Mouse (Mus musculus) Muller cell, postnatal 12 days (primary cell): ENCODE results near the gene Abca2.
"Not testable (repeated sequence)": the region's sequence is repeated elsewhere in the genome, so short reads cannot be mapped to it uniquely, and the experiment has no call there.

Experiments used
- DNase-seq: peaks from one replicate; pipeline ENCODE4 v3.0.0-alpha.2; 2015; ENCODE audit errors: inconsistent ontology term

Abca2 gene

GRCm38 (mm10) chr2:25428442-25429236 lies at the start of gene Abca2:
TSS of gene Abca2 (plus strand) at chr2:25428703.
- DNase-seq = peak; percentile 96

- DNase-seq = no peak
Observed at GRCm38 (mm10) chr2:25384492-25384891, 44.0 kb upstream of the Abca2 start.

GRCm38 (mm10) chr2:25391266-25391665 lies 37.2 kb upstream of the Abca2 start:
- no peak for DNase-seq

GRCm38 (mm10) chr2:25394281-25395221 lies 34.0 kb upstream of the Abca2 start:
- peak; percentile 96 for DNase-seq

GRCm38 (mm10) chr2:25395721-25396596 lies 32.5 kb upstream of the Abca2 start, which contains the start of gene Entpd2:
TSS of gene Entpd2 (plus strand) at chr2:25395874.
- peak; percentile 66 for DNase-seq

- peak; percentile 16 for DNase-seq
Observed at GRCm38 (mm10) chr2:25396597-25396983, 31.9 kb upstream of the Abca2 start.

GRCm38 (mm10) chr2:25397010-25397409 lies 31.5 kb upstream of the Abca2 start:
- no peak for DNase-seq

GRCm38 (mm10) chr2:25398065-25398464 lies 30.4 kb upstream of the Abca2 start:
- no peak for DNase-seq

GRCm38 (mm10) chr2:25399051-25399450 lies 29.5 kb upstream of the Abca2 start, which contains the start of gene Npdc1:
TSS of gene Npdc1 (plus strand) at chr2:25399351.
- DNase-seq = no peak

- DNase-seq = no peak
Observed at GRCm38 (mm10) chr2:25400291-25400690, 28.2 kb upstream of the Abca2 start.

GRCm38 (mm10) chr2:25400764-25401163 lies 27.7 kb upstream of the Abca2 start:
- peak; percentile 60 for DNase-seq

GRCm38 (mm10) chr2:25402377-25402971 lies 26.0 kb upstream of the Abca2 start:
- DNase-seq = peak; percentile 80

- DNase-seq = peak; percentile 90
Observed at GRCm38 (mm10) chr2:25402972-25403601, 25.4 kb upstream of the Abca2 start.

GRCm38 (mm10) chr2:25403994-25404393 lies 24.5 kb upstream of the Abca2 start:
- no peak for DNase-seq

- no peak for DNase-seq
Observed at GRCm38 (mm10) chr2:25408908-25409307, 19.6 kb upstream of the Abca2 start.

- not testable (repeated sequence) for DNase-seq
Observed at GRCm38 (mm10) chr2:25413436-25413835, 15.1 kb upstream of the Abca2 start.

- DNase-seq = peak; percentile 56
Observed at GRCm38 (mm10) chr2:25417426-25417825, 11.1 kb upstream of the Abca2 start.

GRCm38 (mm10) chr2:25421896-25422295 lies 6.6 kb upstream of the Abca2 start:
- DNase-seq = peak; percentile 73

- DNase-seq = peak; percentile 28
Observed at GRCm38 (mm10) chr2:25422587-25423410, 5.7 kb upstream of the Abca2 start, which contains the start of gene Fut7. TSS of gene Fut7 (plus strand) at chr2:25423267.
